Mouse (Mus musculus): ENCODE results near the gene Hist1h2bh.
"Not testable (repeated sequence)": the region's sequence is repeated elsewhere in the genome, so short reads cannot be mapped to it uniquely, and the experiment has no call there.

Gene Hist1h2bh

DNA sequence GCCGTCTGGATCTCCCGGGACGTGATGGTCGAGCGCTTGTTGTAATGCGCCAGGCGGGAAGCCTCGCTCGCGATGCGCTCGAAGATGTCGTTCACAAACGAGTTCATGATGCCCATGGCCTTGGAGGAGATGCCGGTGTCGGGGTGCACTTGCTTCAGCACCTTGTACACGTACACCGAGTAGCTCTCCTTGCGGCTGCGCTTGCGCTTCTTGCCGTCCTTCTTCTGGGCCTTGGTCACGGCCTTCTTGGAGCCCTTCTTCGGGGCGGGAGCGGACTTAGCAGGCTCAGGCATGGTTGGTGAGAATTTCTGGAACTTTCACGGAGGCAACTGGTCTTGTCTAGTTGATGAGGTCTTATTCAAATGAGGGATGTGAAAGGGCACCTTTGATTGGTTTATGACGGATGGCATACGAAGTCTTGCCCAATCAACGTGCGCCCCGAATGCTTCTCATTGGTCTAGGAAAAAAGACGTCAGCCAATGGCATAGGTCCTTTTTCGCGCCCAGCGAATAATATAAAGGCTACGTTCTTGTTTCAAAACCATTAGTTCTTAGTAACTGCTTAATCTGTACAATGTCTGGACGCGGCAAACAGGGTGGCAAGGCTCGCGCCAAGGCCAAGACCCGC lies 30.8 kb upstream of the Hist1h2bh start, which contains the start of the genes Hist1h2bf and Hist1h2ad:
Hist1h2bf (minus strand) TSS at position 299 of the 627 bp plus-strand sequence.
Hist1h2ad (plus strand) TSS at position 484 of the 627 bp plus-strand sequence.
- peak; percentile 48 for DNase-seq (ENCODE audit: low spot score)

DNA sequence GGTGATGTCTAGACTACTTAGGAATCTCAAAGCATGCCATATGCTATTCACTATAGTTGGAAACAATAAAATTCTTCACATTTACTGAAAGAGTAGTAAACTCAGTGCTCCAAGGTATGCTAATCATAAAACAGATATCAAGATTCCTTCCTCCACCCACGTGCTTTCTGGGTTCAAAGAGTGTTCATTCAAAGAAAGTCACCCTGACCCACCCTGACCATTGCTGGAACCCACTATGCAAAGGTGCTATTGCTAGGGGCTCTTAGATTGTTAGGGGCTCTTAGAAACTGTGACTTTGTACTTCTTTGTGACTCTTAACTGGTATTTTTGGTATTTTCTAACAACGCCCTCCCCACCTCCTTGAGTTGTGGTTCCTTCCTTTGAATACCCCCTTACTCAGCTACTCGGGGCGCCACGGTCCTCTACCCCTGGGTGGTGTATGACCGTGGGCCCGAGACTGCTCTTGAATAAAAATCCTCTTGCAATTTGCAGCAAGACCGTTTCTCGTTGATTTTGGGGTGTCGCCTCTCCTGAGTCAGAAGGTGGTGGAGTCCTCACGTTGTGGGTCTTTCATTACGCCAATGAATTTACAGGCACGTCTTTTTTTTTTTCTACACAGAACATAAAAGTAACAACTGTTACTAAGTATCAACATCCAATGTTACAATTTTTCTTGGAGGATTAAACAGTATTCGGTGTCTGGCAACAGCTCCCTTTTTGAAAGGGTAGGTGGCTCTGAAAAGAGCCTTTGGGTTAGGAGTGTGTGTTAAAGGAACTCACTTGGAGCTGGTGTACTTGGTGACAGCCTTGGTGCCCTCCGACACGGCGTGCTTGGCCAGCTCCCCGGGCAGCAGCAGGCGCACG lies 30.1 kb upstream of the Hist1h2bh start:
- not testable (repeated sequence) for DNase-seq (ENCODE audit: low spot score)

DNA sequence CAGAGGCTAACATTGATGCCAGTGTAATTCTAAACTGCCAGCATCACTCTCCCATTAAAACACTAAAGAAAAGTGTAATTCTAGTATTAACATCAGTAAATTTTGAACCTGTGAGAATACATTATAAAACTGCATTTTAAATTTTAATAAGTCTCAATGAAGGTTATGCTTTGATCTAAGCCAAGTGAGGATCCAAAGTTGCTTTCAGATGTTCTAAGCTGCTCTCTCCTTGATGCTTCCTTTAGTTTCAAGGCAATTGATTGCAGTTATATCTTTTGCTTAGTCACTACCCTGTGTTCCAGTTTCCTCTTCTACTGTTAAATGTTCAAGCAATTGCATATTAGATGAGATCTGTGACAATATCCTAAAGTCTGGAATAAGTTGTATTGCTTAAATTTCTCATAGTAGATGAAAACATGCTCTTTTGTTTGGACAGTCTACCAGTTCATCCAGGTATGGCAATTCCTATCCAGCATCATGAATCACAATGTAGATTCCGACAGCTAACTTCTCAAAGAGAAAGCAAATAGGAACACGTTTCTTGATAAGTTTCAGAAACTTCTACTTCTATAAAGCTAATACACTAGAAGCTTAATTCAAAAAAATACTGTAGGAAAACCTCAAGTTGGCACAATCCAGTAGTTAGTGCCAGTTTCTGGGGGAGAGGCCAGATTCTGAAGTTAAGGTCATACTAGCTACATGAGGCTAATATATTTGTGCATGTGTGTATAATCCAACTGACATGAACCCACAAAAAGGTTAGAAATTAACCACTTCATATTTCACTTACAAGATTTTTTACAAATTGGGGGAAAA lies 29.2 kb upstream of the Hist1h2bh start:
- DNase-seq (ENCODE audit: low spot score), result no peak

DNA sequence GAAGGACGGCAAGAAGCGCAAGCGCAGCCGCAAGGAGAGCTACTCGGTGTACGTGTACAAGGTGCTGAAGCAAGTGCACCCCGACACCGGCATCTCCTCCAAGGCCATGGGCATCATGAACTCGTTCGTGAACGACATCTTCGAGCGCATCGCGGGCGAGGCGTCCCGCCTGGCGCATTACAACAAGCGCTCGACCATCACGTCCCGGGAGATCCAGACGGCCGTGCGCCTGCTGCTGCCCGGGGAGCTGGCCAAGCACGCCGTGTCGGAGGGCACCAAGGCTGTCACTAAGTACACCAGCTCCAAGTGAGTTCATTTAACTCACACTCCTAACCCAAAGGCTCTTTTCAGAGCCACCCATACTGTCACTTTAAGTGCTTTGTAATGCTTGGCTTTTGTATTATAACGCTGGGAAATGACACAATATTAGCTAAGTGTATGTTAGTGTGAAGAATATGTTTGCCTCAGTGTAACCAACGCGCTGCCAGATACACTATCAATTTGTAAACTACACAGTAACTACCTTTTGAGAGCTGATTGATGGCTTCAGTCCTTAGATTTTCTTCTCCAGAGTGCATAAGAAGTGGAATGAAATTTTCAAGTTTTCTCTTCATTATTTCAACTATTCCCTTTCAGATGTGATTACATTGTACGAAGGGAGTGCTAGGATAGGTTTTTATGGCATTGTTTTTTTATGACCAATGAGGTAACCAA lies 28.5 kb upstream of the Hist1h2bh start:
- not testable (repeated sequence) for DNase-seq (ENCODE audit: low spot score)

DNA sequence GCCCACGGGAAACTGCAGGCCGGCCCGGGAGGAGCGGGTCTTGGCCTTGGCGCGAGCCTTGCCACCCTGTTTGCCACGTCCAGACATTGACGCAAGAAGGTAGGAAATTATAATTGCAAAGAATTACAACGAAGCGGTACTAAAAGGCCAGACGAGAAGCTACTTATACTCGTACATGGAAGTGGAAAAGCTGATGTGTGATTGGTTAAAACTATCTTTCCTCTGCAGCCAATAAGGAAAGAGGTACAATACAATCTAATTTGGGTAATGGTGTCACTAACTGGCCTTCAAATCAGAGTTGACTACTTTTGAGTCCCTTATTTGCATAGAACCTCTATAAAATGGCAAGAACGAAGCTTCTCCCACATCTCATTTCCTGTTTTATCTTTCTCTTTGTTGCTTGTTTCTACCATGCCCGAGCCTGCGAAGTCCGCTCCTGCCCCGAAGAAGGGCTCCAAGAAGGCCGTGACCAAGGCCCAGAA lies 27.9 kb upstream of the Hist1h2bh start, which contains the start of the genes Hist1h2ae and Hist1h2bg:
Hist1h2ae (minus strand) TSS at position 199 of the 482 bp plus-strand sequence.
Hist1h2bg (plus strand) TSS at position 375 of the 482 bp plus-strand sequence.
- DNase-seq (ENCODE audit: low spot score), result no peak

DNA sequence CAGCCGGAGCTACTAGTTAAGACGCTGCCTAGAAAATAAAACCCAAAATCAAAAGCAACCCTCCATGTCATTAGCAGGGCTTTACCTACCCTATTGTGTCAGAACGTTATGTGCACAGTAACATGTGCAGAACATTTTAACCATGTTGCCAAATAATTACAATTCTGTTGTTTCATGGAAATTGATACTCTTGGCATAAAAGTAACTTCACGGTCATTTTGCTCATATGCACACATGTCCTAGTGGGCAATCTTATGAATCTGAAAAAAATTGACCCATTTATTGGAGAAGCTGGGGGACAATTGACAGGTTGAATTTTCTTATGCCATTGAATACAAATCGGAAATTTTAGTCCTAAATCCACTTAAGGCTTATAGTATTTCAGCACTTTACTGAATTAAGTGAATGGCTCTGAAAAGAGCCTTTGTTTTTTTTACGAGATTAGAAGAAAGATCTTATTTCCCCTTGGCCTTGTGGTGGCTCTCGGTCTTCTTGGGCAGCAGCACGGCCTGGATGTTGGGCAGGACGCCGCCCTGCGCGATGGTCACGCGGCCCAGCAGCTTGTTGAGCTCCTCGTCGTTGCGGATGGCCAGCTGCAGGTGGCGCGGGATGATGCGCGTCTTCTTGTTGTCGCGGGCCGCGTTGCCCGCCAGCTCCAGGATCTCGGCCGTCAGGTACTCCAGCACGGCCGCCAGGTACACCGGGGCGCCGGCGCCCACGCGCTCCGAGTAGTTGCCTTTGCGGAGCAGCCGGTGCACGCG lies 27.2 kb upstream of the Hist1h2bh start:
- not testable (repeated sequence) for DNase-seq (ENCODE audit: low spot score)

DNA sequence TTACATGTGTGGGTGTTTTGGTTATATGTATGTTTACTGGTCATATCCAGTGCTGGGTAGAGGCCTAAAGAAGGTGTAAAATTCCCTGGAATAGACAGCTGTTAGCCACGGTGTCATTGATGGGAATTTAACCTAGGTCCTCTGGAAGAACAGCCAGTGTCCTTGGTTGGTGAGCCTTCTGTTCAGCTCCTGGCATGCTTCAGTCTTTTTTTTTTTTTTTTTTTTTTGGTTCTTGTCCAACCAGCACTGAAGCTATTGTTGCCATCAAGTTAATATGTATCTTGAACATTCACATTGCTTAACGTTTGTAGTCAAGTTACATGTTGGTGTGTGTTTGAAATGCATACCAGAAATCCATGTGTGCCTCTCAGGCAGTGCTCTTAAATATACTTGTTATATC lies 21.3 kb upstream of the Hist1h2bh start:
- DNase-seq (ENCODE audit: low spot score), result no peak

DNA sequence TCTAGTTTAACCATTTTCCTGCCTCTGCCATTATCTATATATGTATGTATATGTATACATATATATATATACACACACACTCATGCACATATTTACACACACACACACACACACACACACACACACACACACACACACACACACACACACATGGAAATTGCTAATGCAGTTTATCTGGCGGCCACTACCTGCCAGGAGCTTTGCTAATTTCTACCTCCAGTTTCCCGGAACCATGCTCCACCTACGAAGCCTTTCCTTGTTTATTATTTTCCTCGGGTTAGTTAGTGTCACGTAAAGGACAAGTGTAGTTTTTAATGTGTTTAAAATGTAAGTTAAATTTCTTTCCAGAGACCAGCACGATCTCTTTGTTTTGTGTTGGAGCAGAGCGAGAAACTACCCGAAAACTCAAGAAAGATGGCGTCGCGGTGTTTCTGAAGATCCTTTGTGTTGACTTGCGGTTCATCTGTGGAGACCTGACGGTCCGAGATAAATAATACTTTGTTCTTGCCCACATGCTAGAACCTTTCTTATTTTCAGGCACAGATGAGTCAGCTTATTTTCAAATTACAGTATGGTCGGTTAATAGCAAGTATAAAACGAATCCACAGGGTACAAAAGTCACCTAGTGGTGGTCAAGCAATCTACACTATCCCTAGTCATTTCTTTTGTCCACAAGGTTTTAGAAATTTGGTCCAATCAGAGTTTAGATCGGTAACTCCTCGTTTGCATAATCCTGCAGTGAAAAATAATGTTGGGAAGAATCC lies 19.7 kb upstream of the Hist1h2bh start:
- no peak for DNase-seq (ENCODE audit: low spot score)

DNA sequence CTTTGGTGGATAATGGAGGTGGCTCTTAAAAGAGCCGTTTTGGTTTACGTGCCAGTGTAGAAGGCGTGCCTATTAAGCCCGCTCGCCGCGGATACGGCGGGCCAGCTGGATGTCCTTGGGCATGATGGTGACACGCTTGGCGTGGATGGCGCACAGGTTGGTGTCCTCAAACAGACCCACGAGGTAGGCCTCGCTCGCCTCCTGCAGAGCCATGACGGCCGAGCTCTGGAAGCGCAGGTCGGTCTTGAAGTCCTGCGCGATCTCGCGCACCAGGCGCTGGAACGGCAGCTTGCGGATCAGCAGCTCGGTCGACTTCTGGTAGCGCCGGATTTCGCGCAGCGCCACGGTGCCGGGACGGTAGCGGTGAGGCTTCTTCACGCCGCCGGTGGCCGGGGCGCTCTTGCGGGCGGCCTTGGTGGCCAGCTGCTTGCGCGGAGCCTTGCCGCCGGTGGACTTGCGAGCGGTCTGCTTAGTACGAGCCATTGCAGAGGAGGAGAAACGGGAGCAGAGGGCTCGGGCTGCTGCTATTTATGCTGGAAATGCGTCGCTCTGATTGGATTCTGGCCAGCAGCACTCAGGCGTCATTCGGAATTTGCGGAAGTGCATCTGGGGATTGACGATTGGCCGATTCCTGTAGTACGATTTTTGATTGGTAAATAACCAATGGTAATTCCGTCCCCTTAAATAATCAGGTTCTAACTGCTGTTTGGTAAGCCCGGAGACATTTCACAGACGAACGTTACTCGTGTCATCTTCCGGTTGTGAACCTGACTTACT lies 18.9 kb upstream of the Hist1h2bh start, which contains the start of gene Hist1h3e:
Hist1h3e (minus strand) TSS at position 487 of the 777 bp plus-strand sequence.
- peak; percentile 64 for DNase-seq (ENCODE audit: low spot score)

DNA sequence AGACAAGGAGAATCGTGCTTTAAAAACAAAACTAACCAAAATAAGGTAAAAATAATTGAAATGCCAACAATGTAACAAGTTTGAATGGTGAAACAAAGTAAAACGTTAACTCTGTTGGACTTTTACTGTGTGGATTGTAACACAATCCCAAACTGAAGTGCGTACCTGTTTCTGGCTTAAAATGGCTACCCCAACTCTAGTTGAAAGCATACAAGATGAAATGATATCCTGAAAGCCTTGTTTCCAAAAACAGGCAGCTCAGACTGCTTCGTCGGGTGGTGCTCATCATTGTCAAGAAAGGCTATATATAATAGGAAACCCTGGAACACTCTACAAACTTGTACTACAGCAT lies 18.3 kb upstream of the Hist1h2bh start:
- not testable (repeated sequence) for DNase-seq (ENCODE audit: low spot score)

DNA sequence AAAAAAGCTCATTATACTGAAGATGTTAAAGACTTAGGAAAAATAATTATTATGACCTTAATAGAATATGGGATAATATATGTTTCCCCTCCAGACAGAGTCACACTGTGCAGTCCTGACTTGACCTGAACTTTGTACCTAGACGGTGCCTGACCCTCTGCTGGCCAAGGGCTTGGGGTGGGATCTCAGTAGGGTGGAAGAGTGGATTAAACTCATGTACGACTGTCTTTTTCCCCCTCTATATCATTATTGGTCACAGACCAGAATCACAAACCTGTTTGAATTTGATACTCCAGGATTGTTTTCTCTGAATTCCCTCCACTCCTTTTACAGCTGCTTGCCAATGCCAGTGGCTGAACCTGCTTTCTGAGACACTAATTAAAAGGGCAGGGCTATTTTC lies 17.5 kb upstream of the Hist1h2bh start:
- DNase-seq (ENCODE audit: low spot score), result not testable (repeated sequence)

DNA sequence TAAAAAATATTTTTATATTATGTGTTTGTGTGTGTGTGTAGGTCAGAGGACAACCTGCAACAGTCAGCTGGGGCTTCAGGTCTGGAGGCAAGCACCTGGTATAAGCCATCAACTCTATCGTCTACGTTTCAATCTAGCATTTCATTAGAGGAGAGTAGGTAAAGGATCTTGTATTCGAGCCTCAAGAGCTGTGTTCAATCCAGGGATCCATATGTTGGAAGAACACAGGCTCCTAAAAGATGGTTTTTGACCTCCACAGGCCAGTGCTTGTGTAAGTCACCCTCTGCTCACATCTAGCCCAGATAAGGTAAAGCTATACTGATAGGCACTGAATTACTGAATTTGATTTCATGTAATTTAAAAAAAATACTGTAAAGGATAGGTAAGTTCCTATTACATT lies 13.7 kb upstream of the Hist1h2bh start:
- no peak for DNase-seq (ENCODE audit: low spot score)

DNA sequence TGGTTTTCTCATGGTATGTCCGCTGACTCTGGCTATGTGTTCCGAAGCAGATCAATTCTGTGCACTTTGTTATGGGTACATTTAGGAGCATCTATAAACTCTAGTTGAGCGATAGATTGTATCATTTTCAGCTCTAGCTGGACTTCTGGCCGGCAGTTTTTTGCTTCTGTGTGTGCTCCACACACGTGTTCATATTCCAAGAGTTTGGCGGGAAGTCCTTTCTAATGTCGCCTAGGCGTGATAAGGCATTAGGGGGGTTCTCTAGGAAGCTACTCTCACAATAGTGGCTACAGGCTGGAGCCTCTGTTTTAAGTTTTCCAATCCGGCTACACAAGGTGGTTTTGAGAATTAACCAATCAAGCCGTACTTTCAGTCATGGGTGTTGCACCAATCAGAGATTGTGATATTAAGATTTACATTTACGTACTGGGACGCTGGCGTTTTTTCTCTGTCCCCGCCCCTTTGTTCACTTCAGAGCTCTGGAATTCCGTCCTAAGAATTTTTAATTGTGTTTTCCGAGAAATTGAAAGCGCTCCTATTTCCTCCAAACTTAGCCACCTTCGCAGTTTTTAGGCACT lies 12.7 kb upstream of the Hist1h2bh start:
- DNase-seq (ENCODE audit: low spot score), result no peak

DNA sequence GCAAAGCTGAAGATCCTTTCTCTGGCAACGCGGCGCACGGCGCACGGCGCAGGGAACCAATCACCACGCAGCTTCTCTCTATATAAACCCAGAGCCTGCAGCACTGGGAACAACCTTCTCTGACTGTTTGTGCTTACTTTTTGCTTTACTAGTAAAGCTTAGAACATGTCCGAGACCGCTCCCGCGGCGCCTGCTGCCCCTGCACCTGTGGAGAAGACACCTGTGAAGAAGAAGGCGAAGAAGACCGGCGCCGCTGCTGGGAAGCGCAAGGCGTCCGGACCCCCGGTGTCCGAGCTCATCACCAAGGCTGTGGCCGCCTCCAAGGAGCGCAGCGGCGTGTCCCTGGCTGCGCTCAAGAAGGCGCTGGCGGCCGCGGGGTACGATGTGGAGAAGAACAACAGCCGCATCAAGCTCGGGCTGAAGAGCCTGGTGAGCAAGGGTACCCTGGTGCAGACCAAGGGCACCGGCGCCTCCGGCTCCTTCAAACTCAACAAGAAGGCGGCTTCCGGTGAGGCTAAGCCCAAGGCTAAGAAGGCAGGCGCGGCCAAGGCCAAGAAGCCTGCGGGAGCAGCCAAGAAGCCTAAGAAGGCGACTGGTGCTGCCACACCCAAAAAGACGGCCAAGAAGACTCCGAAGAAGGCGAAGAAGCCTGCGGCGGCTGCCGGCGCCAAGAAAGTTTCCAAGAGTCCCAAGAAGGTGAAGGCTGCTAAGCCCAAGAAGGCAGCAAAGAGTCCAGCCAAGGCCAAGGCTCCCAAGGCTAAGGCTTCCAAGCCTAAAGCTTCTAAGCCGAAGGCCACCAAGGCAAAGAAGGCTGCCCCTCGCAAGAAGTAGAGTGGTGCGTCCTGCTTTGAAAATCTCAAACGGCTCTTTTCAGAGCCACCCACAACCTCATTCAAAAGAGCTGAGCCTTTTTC lies 12.0 kb upstream of the Hist1h2bh start:
- DNase-seq (ENCODE audit: low spot score), result no peak

DNA sequence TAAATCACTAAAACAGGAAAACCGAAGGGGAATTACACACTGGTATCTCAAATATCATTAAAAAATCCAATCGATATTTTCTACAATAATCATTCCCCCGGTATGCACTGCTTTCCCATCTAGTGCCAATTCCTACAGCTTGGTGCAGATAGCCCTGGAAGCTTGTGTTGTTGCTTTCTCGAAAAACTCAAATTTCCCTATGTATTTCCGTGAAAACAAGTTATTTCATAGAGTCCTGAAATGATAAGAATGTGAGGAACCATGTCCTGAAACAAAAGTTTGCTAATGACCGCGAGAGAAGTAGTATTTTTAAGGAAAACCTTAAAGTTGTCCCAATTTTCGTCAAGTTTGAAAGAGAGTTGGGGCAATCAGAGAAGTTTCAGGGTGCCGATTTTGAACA lies 11.2 kb upstream of the Hist1h2bh start:
- no peak for DNase-seq (ENCODE audit: low spot score)

DNA sequence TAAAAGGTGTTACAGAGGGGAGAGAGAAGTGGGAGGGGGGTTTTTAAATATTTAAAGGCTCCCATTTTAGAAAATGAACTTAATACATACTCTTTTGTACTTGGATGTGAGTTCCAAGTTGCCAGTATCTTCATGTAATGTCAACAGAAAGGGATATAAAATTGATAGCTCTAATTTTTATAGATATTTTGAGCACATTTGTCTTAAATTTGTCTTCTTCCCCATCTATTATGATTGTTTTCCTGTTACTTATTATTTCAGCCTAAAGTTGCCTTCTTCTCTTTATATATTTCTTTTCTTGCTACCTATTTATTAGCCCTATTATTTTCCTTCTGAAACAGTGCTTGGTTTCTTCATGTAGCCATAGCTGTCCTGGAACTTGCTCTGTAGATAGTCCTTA lies 9.8 kb upstream of the Hist1h2bh start, which contains the start of gene Hist1h1d:
Hist1h1d (plus strand) TSS at position 301 of the 400 bp plus-strand sequence.
- no peak for DNase-seq (ENCODE audit: low spot score)
